Mouse (Mus musculus): ENCODE results near the gene Cdc42ep3. TPM values are rescaled to one million over a fixed set of nuclear protein-coding genes. Genes with fewer than 3 reads are reported as not detected.

The Cdc42ep3 gene
- polyA plus RNA-seq (2015; fragmentation: Nextera tagmentation; extraction: Ambion mirVana): 44.7 and 52.5 TPM in 2 replicates

GRCm38 (mm10) chr17:79354444-79355270 lies at the start of gene Cdc42ep3:
Gene Cdc42ep3, minus strand, starts transcription at chr17:79355091.
- under 1% methylated on average over 55 of the region's 74 CpGs for WGBS
- peak; percentile 80 for ATAC-seq (ENCODE audit: extremely low read depth, insufficient number of reproducible peaks, low FRiP score, low TSS enrichment)
- Histone ChIP-seq H3K36me3 (peaks cover 11% of the 10 kb centered on the region), H3K4me3 (peak within 1 kb of the TSS; percentile 75), H3K9me3 (no peaks in the 10 kb centered on the region), H3K4me2 (peak within 1 kb of the TSS; percentile 99), H3K4me1 (peaks cover 48% of the 10 kb centered on the region), H3K9ac (peak within 1 kb of the TSS; percentile 85), H3K27me3 (replicated peaks) (no peaks in the 10 kb centered on the region), H3K27ac (replicated peaks) (peak within 1 kb of the TSS; percentile 89)

GRCm38 (mm10) chr17:79400356-79400755 lies 45.5 kb upstream of the Cdc42ep3 start:
- H3K27me3 ChIP-seq (replicated peaks): no peaks in the 10 kb centered on the region
- H3K4me1 ChIP-seq: peaks cover 7% of the 10 kb centered on the region
- H3K36me3 ChIP-seq: no peaks in the 10 kb centered on the region
- WGBS: 42% methylated on average over 2 of the region's 2 CpGs
- H3K4me2 ChIP-seq: no peak overlapping the region
- H3K9me3 ChIP-seq: no peaks in the 10 kb centered on the region
- no peak for ATAC-seq (ENCODE audit: extremely low read depth, insufficient number of reproducible peaks, low FRiP score, low TSS enrichment)
- H3K9ac ChIP-seq: no peak overlapping the region
- H3K27ac ChIP-seq (replicated peaks): no peak overlapping the region; the same call in 1 of the 2 replicates
- H3K4me3 ChIP-seq: no peak overlapping the region

GRCm38 (mm10) chr17:79398416-79398815 lies 43.5 kb upstream of the Cdc42ep3 start:
- no peak overlapping the region for H3K4me3 ChIP-seq
- ATAC-seq (ENCODE audit: extremely low read depth, insufficient number of reproducible peaks, low FRiP score, low TSS enrichment): no peak
- WGBS: 78% methylated on average over 3 of the region's 3 CpGs
- no peak overlapping the region for H3K27ac ChIP-seq (replicated peaks)
- H3K36me3 ChIP-seq: no peaks in the 10 kb centered on the region
- no peak overlapping the region for H3K4me2 ChIP-seq
- H3K9ac ChIP-seq: no peak overlapping the region
- peaks cover 7% of the 10 kb centered on the region for H3K4me1 ChIP-seq
- no peaks in the 10 kb centered on the region for H3K27me3 ChIP-seq (replicated peaks)
- no peaks in the 10 kb centered on the region for H3K9me3 ChIP-seq

- H3K27me3 ChIP-seq (replicated peaks): no peaks in the 10 kb centered on the region
- H3K27ac ChIP-seq (replicated peaks): no peak overlapping the region
- no peaks in the 10 kb centered on the region for H3K9me3 ChIP-seq
- H3K36me3 ChIP-seq: no peaks in the 10 kb centered on the region
- ATAC-seq (ENCODE audit: extremely low read depth, insufficient number of reproducible peaks, low FRiP score, low TSS enrichment): no peak
- WGBS: 75% methylated on average over 5 of the region's 5 CpGs
- H3K9ac ChIP-seq: no peak overlapping the region
- H3K4me3 ChIP-seq: no peak overlapping the region
- no peak overlapping the region for H3K4me2 ChIP-seq
- no peaks in the 10 kb centered on the region for H3K4me1 ChIP-seq
Measured at GRCm38 (mm10) chr17:79394799-79395198, 39.9 kb upstream of the Cdc42ep3 start.

- no peaks in the 10 kb centered on the region for H3K27me3 ChIP-seq (replicated peaks)
- ATAC-seq (ENCODE audit: extremely low read depth, insufficient number of reproducible peaks, low FRiP score, low TSS enrichment): no peak
- H3K36me3 ChIP-seq: no peaks in the 10 kb centered on the region
- no peak overlapping the region for H3K4me3 ChIP-seq
- WGBS: 63% methylated on average over 7 of the region's 7 CpGs
- H3K4me1 ChIP-seq: no peaks in the 10 kb centered on the region
- no peak overlapping the region for H3K9ac ChIP-seq
- H3K27ac ChIP-seq (replicated peaks): no peak overlapping the region
- H3K9me3 ChIP-seq: no peaks in the 10 kb centered on the region
- no peak overlapping the region for H3K4me2 ChIP-seq
Measured at GRCm38 (mm10) chr17:79393886-79394285, 39.0 kb upstream of the Cdc42ep3 start.

- Histone ChIP-seq H3K4me3 (no peak overlapping the region), H3K4me1 (no peaks in the 10 kb centered on the region), H3K27ac (replicated peaks) (no peak overlapping the region), H3K9ac (no peak overlapping the region), H3K4me2 (no peak overlapping the region), H3K27me3 (replicated peaks) (no peaks in the 10 kb centered on the region), H3K36me3 (no peaks in the 10 kb centered on the region), H3K9me3 (no peaks in the 10 kb centered on the region)
- no peak for ATAC-seq (ENCODE audit: extremely low read depth, insufficient number of reproducible peaks, low FRiP score, low TSS enrichment)
- WGBS: 75% methylated on average over 8 of the region's 8 CpGs
Measured at GRCm38 (mm10) chr17:79387465-79388066, 32.7 kb upstream of the Cdc42ep3 start.

GRCm38 (mm10) chr17:79381485-79381884 lies 26.6 kb upstream of the Cdc42ep3 start:
- Histone ChIP-seq H3K27ac (replicated peaks) (no peak overlapping the region), H3K9ac (no peak overlapping the region), H3K4me3 (no peak overlapping the region), H3K9me3 (no peaks in the 10 kb centered on the region), H3K4me1 (peaks cover 5% of the 10 kb centered on the region; the same call in 1 of the 2 replicates), H3K4me2 (no peak overlapping the region), H3K27me3 (replicated peaks) (no peaks in the 10 kb centered on the region), H3K36me3 (no peaks in the 10 kb centered on the region)
- ATAC-seq (ENCODE audit: extremely low read depth, insufficient number of reproducible peaks, low FRiP score, low TSS enrichment): no peak
- WGBS: 74% methylated on average over 3 of the region's 3 CpGs

GRCm38 (mm10) chr17:79379191-79379590 lies 24.3 kb upstream of the Cdc42ep3 start:
- ATAC-seq (ENCODE audit: extremely low read depth, insufficient number of reproducible peaks, low FRiP score, low TSS enrichment): no peak
- no peaks in the 10 kb centered on the region for H3K9me3 ChIP-seq
- no peak overlapping the region for H3K27ac ChIP-seq (replicated peaks)
- H3K9ac ChIP-seq: no peak overlapping the region
- peaks cover 5% of the 10 kb centered on the region; the same call in 1 of the 2 replicates for H3K4me1 ChIP-seq
- WGBS: 48% methylated on average over 5 of the region's 5 CpGs
- H3K4me3 ChIP-seq: no peak overlapping the region
- H3K36me3 ChIP-seq: no peaks in the 10 kb centered on the region
- H3K27me3 ChIP-seq (replicated peaks): no peaks in the 10 kb centered on the region
- no peak overlapping the region for H3K4me2 ChIP-seq

- no peaks in the 10 kb centered on the region for H3K27me3 ChIP-seq (replicated peaks)
- no peak for ATAC-seq (ENCODE audit: extremely low read depth, insufficient number of reproducible peaks, low FRiP score, low TSS enrichment)
- H3K4me2 ChIP-seq: no peak overlapping the region
- H3K4me1 ChIP-seq: peaks cover 24% of the 10 kb centered on the region
- H3K27ac ChIP-seq (replicated peaks): no peak overlapping the region
- no peak overlapping the region for H3K9ac ChIP-seq
- 61% methylated on average over 6 of the region's 6 CpGs for WGBS
- no peaks in the 10 kb centered on the region for H3K9me3 ChIP-seq
- H3K36me3 ChIP-seq: no peaks in the 10 kb centered on the region
- H3K4me3 ChIP-seq: no peak overlapping the region
Measured at GRCm38 (mm10) chr17:79376434-79377210, 21.7 kb upstream of the Cdc42ep3 start.

- H3K36me3 ChIP-seq: no peaks in the 10 kb centered on the region
- 23% methylated on average over 5 of the region's 5 CpGs for WGBS
- H3K27ac ChIP-seq (replicated peaks): peak overlapping the region; percentile 37
- no peaks in the 10 kb centered on the region for H3K27me3 ChIP-seq (replicated peaks)
- ATAC-seq (ENCODE audit: extremely low read depth, insufficient number of reproducible peaks, low FRiP score, low TSS enrichment): no peak
- H3K9ac ChIP-seq: 0 out of 2 replicates have a peak overlapping the region, but pooled peaks have one; percentile 4
- no peak overlapping the region for H3K4me3 ChIP-seq
- peaks cover 19% of the 10 kb centered on the region for H3K4me1 ChIP-seq
- no peaks in the 10 kb centered on the region for H3K9me3 ChIP-seq
- H3K4me2 ChIP-seq: peak overlapping the region; percentile 33
Measured at GRCm38 (mm10) chr17:79372973-79373372, 18.1 kb upstream of the Cdc42ep3 start.

GRCm38 (mm10) chr17:79364749-79365450 lies 10.0 kb upstream of the Cdc42ep3 start:
- no peak for ATAC-seq (ENCODE audit: extremely low read depth, insufficient number of reproducible peaks, low FRiP score, low TSS enrichment)
- Histone ChIP-seq H3K36me3 (no peaks in the 10 kb centered on the region), H3K9me3 (no peaks in the 10 kb centered on the region), H3K4me2 (no peak overlapping the region), H3K27ac (replicated peaks) (no peak overlapping the region), H3K27me3 (replicated peaks) (no peaks in the 10 kb centered on the region), H3K4me1 (peaks cover 9% of the 10 kb centered on the region; the same call in 1 of the 2 replicates), H3K4me3 (no peak overlapping the region), H3K9ac (no peak overlapping the region)
- 42% methylated on average over 5 of the region's 5 CpGs for WGBS
